Mouse (Mus musculus) stomach, embryonic 16.5 days (tissue): ENCODE measurements around the gene Lhx4. TPM values are rescaled to one million over a fixed set of nuclear protein-coding genes. Genes with fewer than 3 reads are reported as not detected.

Source experiments
- ATAC-seq: fragments of 200-750 bp; cut with Nextera tagmentation; 2 replicates; pipeline ENCODE4 v1.8.0; 2017; ENCODE audit warnings: moderate number of reproducible peaks, moderate TSS enrichment; ENCODE audit not compliant: insufficient read depth, low FRiP score
- H3K27ac ChIP-seq: fragments of 300-500 bp; sonication (generic); 2 replicates; pipeline ENCODE4 v1.5.1; 2014; ENCODE audit warnings: low read length
- H3K27me3 ChIP-seq: fragments of 300-500 bp; sonication (generic); 2 replicates; pipeline ENCODE4 v1.6.1; 2014; ENCODE audit warnings: low read length, control low read depth, mixed read lengths; ENCODE audit not compliant: control insufficient read depth, insufficient read depth
- H3K36me3 ChIP-seq: fragments of 300-500 bp; sonication (generic); 2 replicates; pipeline ENCODE4 v1.6.1; 2014; ENCODE audit warnings: low read length; ENCODE audit not compliant: control insufficient read depth, insufficient read depth
- H3K4me1 ChIP-seq: fragments of 300-500 bp; sonication (generic); 2 replicates; pipeline ENCODE4 v1.6.1; 2014; ENCODE audit warnings: low read length, control low read depth, mixed read lengths; ENCODE audit not compliant: control insufficient read depth, insufficient read depth
- H3K4me2 ChIP-seq: fragments of 300-500 bp; sonication (generic); 2 replicates; pipeline ENCODE4 v1.6.1; 2014; ENCODE audit warnings: low read depth, low read length, mixed read lengths
- H3K4me3 ChIP-seq: fragments of 300-500 bp; sonication (generic); replicated peaks from 2 replicates; pipeline ENCODE4 v1.5.1; 2014; ENCODE audit warnings: mild to moderate bottlenecking, low read length
- H3K9ac ChIP-seq: fragments of 300-500 bp; sonication (generic); 2 replicates; pipeline ENCODE4 v1.6.1; 2014; ENCODE audit warnings: low read length
- H3K9me3 ChIP-seq: fragments of 300-500 bp; sonication (generic); replicated peaks from 2 replicates; pipeline ENCODE4 v1.6.1; 2016; ENCODE audit warnings: low read length, control low read depth; ENCODE audit not compliant: control insufficient read depth
- WGBS: fragments of 180-500 bp; shearing (Covaris S2); extraction: QIAGEN DNeasy Blood & Tissue Kit; methylation state at CpG from one replicate; pipeline ENCODE4 v1.1.7; 2014; 5-methylcytosine and 5-hydroxymethylcytosine counted together
- polyA plus RNA-seq: library from polyadenylated mRNA; unstranded; fragments of >200 nt; fragmentation: Nextera tagmentation; extraction: Ambion mirVana; gene quantifications from 2 replicates; pipeline ENCODE4 v1.2.1, GENCODE M21; 2015

The Lhx4 gene
- polyA plus RNA-seq, 1 experiment from 2014 or later: not detected

DNA sequence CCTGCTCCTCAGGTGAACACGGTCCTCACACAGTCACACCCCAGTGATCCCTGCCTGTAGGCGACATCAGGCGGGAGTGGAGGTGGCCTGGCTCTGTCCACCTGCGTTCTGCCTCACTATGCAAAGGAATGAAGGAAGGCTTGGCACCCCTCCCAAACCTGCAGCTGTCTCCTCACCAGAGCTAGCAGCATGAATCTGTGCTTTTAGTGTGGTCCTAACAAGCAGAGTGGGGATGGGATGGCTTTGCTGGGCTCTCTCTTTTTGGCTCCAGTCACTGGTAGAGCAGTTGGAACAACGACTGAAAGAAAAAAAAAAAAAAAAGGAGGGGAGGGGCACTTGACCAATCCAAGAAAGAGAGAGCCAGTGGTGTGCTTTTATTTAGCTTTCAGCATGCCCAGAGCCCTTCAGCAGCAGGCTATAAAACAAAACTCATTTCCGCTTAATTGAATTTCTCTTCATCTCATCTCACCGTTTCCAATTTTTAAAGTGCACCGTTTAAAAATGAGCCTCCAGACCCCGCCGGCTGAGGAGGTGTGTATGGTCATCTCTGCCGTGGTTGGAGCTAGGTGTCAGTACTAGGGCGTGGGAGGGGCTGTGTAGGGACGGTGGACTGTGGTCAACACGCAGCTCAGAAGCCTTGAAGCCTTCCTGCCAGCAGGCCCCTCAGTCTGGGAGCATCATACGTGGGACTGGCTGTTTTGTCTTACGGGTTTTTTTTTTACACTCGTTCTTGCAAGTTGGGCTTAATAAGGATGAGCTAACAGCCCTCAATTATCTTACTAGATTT lies 52.9 kb downstream of the Lhx4 start:
- Histone ChIP-seq H3K27me3 (no peaks in the 10 kb centered on the region), H3K36me3 (no peaks in the 10 kb centered on the region), H3K27ac (no peak overlapping the region), H3K9me3 (no peaks in the 10 kb centered on the region), H3K4me2 (no peak overlapping the region), H3K4me3 (no peak overlapping the region), H3K9ac (no peak overlapping the region), H3K4me1 (no peaks in the 10 kb centered on the region)
- 60% methylated on average over 17 of the region's 17 CpGs for WGBS
- ATAC-seq: no peak

DNA sequence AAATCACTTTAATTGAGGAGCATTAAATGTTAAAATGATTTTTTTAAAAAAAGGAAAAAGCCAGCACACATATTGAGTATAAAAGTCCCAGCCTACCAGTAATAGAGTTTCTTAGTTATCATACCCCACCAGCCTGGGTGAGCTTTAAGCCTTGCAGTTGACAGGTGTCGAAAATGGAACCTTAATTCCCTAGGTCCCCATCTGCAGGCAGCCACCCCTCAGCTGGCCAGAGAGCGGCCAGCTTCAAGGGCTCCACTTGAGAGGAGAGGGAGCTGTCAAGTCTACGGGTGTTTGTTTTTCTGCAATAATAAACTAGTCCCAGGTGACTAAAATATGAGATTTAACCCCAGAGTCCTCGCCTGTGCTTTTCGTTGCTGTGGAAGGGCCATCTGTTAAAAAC lies 58.0 kb downstream of the Lhx4 start:
- 37% methylated on average over 5 of the region's 5 CpGs for WGBS
- no peaks in the 10 kb centered on the region for H3K36me3 ChIP-seq
- no peak for ATAC-seq
- no peaks in the 10 kb centered on the region for H3K27me3 ChIP-seq
- H3K4me2 ChIP-seq: no peak overlapping the region
- no peaks in the 10 kb centered on the region for H3K4me1 ChIP-seq
- H3K4me3 ChIP-seq: no peak overlapping the region
- H3K9me3 ChIP-seq: no peaks in the 10 kb centered on the region
- H3K9ac ChIP-seq: no peak overlapping the region
- H3K27ac ChIP-seq: no peak overlapping the region

DNA sequence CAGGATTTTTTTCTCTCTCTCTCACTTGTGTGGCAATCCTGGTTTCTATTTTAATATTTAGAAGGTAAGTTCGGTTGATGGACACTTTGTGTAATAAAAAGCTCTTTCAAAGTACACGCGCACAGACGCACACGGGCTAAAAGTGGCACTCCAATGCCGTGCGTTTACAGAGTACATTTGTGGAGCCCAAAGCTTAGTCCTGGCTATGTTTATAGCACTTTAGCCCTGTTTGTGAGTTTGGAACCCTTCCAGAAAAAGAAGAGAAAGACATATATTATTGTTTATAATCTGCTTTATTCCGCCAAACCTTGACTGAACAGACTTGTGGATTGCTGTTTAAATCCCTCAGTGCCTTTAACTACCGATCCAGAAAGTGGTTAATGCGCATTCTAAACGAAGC lies 58.5 kb downstream of the Lhx4 start:
- no peak overlapping the region for H3K27ac ChIP-seq
- no peak for ATAC-seq
- H3K4me2 ChIP-seq: no peak overlapping the region
- no peaks in the 10 kb centered on the region for H3K36me3 ChIP-seq
- H3K4me3 ChIP-seq: no peak overlapping the region
- 47% methylated on average over 11 of the region's 11 CpGs for WGBS
- no peaks in the 10 kb centered on the region for H3K27me3 ChIP-seq
- H3K9me3 ChIP-seq: no peaks in the 10 kb centered on the region
- no peak overlapping the region for H3K9ac ChIP-seq
- no peaks in the 10 kb centered on the region for H3K4me1 ChIP-seq

DNA sequence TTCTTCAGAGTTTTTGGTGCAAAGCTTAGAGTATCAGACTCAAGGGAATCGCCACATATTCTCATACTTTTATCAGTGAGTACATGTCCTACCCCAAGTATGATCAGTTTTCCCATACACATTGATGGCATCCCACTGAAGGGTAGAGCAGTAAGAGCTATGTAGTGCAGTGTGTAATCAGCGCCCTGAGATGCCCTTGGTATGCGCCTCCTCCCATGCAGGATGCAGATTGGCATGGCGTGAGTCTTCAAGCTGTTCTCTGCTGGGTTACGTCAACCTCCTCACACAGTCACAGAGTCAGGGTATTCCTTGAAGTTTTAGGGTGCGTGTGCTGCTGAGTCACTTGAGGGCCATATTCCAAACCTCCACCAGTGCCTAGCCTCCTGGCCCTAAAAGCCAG lies 59.3 kb downstream of the Lhx4 start:
- Histone ChIP-seq H3K9ac (no peak overlapping the region), H3K27ac (no peak overlapping the region), H3K9me3 (no peaks in the 10 kb centered on the region), H3K27me3 (no peaks in the 10 kb centered on the region), H3K4me1 (no peaks in the 10 kb centered on the region), H3K4me2 (no peak overlapping the region), H3K4me3 (no peak overlapping the region), H3K36me3 (no peaks in the 10 kb centered on the region)
- ATAC-seq: no peak
- 92% methylated on average over 6 of the region's 6 CpGs for WGBS

DNA sequence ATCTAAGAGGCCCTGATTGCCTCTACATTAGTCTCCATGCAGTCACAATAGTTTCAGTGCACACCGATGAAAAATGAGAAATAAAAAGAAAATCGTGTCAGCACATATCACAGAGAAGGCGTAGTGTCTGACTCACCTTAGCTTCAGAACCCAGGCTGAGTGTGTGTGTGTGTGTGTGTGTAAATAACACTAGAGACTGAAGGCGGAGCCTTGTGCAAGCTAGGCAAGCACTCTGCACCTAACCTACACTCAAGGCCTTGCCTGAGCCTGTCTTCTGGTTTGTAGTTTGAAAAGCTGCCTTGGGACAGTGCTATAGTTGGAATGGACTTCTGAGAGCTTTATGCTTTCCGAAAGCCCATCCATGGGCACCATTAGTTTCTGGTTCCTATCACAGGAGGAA lies 61.9 kb downstream of the Lhx4 start:
- H3K27ac ChIP-seq: no peak overlapping the region
- no peaks in the 10 kb centered on the region for H3K4me1 ChIP-seq
- H3K9me3 ChIP-seq: no peaks in the 10 kb centered on the region
- no peak overlapping the region for H3K4me3 ChIP-seq
- H3K9ac ChIP-seq: no peak overlapping the region
- WGBS: 81% methylated on average over 5 of the region's 5 CpGs
- no peak for ATAC-seq
- no peak overlapping the region for H3K4me2 ChIP-seq
- H3K27me3 ChIP-seq: no peaks in the 10 kb centered on the region
- H3K36me3 ChIP-seq: no peaks in the 10 kb centered on the region

DNA sequence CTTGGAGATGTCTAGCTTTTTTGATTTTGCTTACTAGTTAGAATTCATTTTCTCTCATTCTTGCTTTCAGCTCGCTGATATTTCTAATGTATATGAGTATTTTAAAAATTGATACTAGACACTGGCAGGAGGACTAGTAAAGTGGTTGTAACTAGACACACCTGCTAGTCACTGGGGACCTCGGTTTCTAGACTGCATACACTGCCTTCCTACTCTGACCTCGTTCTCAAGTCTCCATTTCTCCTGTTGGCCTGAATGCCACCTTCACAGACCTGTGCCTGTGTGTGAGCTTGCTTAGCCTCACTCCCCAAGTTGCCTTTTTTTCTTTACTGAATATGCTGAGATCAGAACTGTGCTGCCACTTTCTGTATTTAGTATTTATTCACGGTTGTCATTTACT lies 62.3 kb downstream of the Lhx4 start:
- Histone ChIP-seq H3K36me3 (no peaks in the 10 kb centered on the region), H3K27me3 (no peaks in the 10 kb centered on the region), H3K27ac (no peak overlapping the region), H3K4me2 (no peak overlapping the region), H3K9ac (no peak overlapping the region), H3K9me3 (no peaks in the 10 kb centered on the region), H3K4me1 (no peaks in the 10 kb centered on the region), H3K4me3 (no peak overlapping the region)
- WGBS: 76% methylated on average over 4 of the region's 4 CpGs
- ATAC-seq: no peak

DNA sequence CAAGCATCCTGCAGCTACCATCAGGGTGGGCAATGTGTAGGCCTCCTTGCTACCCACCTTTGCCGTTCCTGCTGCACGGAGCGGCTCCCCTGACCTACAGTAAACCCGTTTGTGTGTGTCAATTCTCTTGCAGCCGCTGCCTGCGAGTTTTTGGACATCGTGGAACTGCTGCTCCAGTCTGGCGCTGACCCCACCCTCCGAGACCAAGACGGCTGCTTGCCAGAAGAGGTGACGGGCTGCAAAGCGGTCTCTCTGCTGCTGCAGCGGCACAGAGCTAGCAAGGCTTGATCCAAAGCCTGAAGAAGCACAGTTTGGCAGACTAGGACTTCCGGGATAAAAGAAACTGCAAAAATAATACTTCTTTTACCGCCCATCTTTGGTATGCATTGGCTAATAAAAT lies 64.7 kb downstream of the Lhx4 start:
- H3K9ac ChIP-seq: no peak overlapping the region
- WGBS: 75% methylated on average over 15 of the region's 15 CpGs

DNA sequence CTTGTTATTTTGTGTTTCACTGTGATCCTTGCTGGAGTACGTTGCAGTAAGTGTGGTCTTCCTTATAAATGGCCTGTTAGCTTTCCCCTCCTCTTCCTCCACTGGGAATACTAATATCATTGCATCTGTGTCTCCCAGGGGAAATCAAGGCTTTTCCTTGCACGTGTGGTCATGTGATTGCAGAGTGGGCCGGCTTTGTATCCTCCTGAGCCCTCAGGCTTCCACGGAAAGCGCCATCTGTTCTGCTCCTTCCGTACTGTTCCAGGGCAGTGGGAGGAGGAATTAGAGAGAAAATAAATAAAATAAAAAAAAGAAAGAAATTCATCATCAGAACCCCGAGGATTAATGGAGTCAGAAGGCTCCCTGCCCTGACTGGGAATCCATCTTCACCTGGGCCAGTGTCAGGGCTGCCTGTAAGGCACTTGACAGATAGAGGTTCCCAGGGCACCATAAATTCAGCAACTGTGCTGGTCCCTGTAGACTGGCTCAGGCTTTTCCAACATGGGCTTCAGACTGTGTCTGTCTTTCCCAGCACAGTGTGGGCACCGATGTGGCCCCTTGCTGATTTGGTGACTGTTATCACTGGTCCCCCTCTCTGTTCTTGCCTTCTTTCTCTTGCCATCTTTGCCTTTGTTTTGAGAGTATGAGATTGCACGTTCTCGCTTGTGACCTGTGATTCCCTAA lies 70.2 kb downstream of the Lhx4 start:
- Histone ChIP-seq H3K4me1 (no peaks in the 10 kb centered on the region), H3K27ac (no peak overlapping the region), H3K9me3 (no peaks in the 10 kb centered on the region), H3K4me3 (no peak overlapping the region), H3K27me3 (no peaks in the 10 kb centered on the region), H3K9ac (no peak overlapping the region), H3K4me2 (no peak overlapping the region), H3K36me3 (no peaks in the 10 kb centered on the region)
- no peak for ATAC-seq
- 61% methylated on average over 10 of the region's 10 CpGs for WGBS

More for the DNA sequence above, 64.7 kb downstream of the Lhx4 start:
- H3K9me3 ChIP-seq: no peaks in the 10 kb centered on the region
- no peaks in the 10 kb centered on the region for H3K27me3 ChIP-seq
- H3K4me1 ChIP-seq: no peaks in the 10 kb centered on the region
- ATAC-seq: no peak
- H3K36me3 ChIP-seq: no peaks in the 10 kb centered on the region
- no peak overlapping the region for H3K27ac ChIP-seq
- H3K4me2 ChIP-seq: no peak overlapping the region
- no peak overlapping the region for H3K4me3 ChIP-seq

DNA sequence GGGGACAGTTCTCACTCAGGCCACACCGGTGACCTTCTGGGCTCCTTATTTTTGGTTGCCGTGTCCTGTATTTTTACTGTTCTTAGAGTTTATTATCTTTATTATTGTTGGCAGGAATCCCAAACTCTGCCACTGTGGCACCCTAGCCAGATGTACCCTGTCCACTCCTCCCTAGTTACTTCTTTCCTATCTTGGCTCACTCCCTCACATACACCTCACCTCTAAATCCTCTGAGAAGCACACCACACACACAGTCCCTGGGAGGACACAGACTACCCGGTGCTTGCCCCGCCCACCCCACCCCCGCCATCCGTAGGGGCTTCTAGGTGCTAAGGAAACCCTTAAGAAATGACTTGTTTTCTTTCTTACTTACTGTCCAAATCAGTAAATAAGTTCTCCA lies 75.9 kb downstream of the Lhx4 start:
- Histone ChIP-seq H3K4me1 (no peaks in the 10 kb centered on the region), H3K4me2 (no peak overlapping the region), H3K36me3 (no peaks in the 10 kb centered on the region), H3K9ac (no peak overlapping the region), H3K4me3 (no peak overlapping the region), H3K27ac (no peak overlapping the region), H3K9me3 (no peaks in the 10 kb centered on the region), H3K27me3 (no peaks in the 10 kb centered on the region)
- 83% methylated on average over 6 of the region's 6 CpGs for WGBS
- ATAC-seq: no peak
